Mouse (Mus musculus): ENCODE results near the gene Acp6. TPM values are rescaled to one million over a fixed set of nuclear protein-coding genes. Genes with fewer than 3 reads are reported as not detected.
"Not testable (repeated sequence)": the region's sequence is repeated elsewhere in the genome, so short reads cannot be mapped to it uniquely, and the experiment has no call there.

Gene Acp6
- polyA plus RNA-seq (2015; fragmentation: Nextera tagmentation; extraction: Ambion mirVana) = 17.9 and 24.8 TPM in 2 replicates

GRCm38 (mm10) chr3:97158611-97159508 lies at the start of gene Acp6:
TSS of gene Acp6 (plus strand) at chr3:97158777.
- under 1% methylated on average over 50 of the region's 54 CpGs for WGBS
- peaks cover 6% of the 10 kb centered on the region; the same call in 1 of the 2 replicates for H3K4me1 ChIP-seq (ENCODE audit: control insufficient read depth, insufficient read depth, low read length)
- H3K27ac ChIP-seq (ENCODE audit: low read length) = peak within 1 kb of the TSS; percentile 75
- H3K9me3 ChIP-seq (replicated peaks; ENCODE audit: control insufficient read depth, low read length, poor library complexity, severe bottlenecking) = no peaks in the 10 kb centered on the region
- ATAC-seq = peak; percentile 96
- peak within 1 kb of the TSS; percentile 71 for H3K9ac ChIP-seq (ENCODE audit: low read depth, low read length)
- no peaks in the 10 kb centered on the region for H3K27me3 ChIP-seq (ENCODE audit: control insufficient read depth, insufficient read depth, low read depth, low read length)
- peak within 1 kb of the TSS; percentile 72 for H3K4me3 ChIP-seq (ENCODE audit: low read depth, low read length)
- H3K4me2 ChIP-seq (ENCODE audit: low read length) = peak within 1 kb of the TSS; percentile 83
- H3K36me3 ChIP-seq (ENCODE audit: control insufficient read depth, insufficient read depth, low read length) = no peaks in the 10 kb centered on the region

GRCm38 (mm10) chr3:97117511-97117910 lies 41.1 kb upstream of the Acp6 start:
- H3K9me3 ChIP-seq (replicated peaks; ENCODE audit: control insufficient read depth, low read length, poor library complexity, severe bottlenecking) = 0 out of 2 replicates have a peak, but pooled peaks cover 2% of the 10 kb centered on the region
- no peaks in the 10 kb centered on the region for H3K36me3 ChIP-seq (ENCODE audit: control insufficient read depth, insufficient read depth, low read length)
- no peak overlapping the region for H3K4me2 ChIP-seq (ENCODE audit: low read length)
- H3K4me1 ChIP-seq (ENCODE audit: control insufficient read depth, insufficient read depth, low read length) = no peaks in the 10 kb centered on the region
- H3K4me3 ChIP-seq (ENCODE audit: low read depth, low read length) = no peak overlapping the region
- no peaks in the 10 kb centered on the region for H3K27me3 ChIP-seq (ENCODE audit: control insufficient read depth, insufficient read depth, low read depth, low read length)
- ATAC-seq = no peak
- no peak overlapping the region for H3K27ac ChIP-seq (ENCODE audit: low read length)
- 95% methylated on average over 6 of the region's 6 CpGs for WGBS
- no peak overlapping the region for H3K9ac ChIP-seq (ENCODE audit: low read depth, low read length)

GRCm38 (mm10) chr3:97118313-97118712 lies 40.3 kb upstream of the Acp6 start:
- Histone ChIP-seq H3K4me2 (ENCODE audit: low read length) (no peak overlapping the region), H3K4me3 (ENCODE audit: low read depth, low read length) (no peak overlapping the region), H3K4me1 (ENCODE audit: control insufficient read depth, insufficient read depth, low read length) (no peaks in the 10 kb centered on the region), H3K36me3 (ENCODE audit: control insufficient read depth, insufficient read depth, low read length) (no peaks in the 10 kb centered on the region), H3K27me3 (ENCODE audit: control insufficient read depth, insufficient read depth, low read depth, low read length) (no peaks in the 10 kb centered on the region), H3K9ac (ENCODE audit: low read depth, low read length) (no peak overlapping the region), H3K27ac (ENCODE audit: low read length) (no peak overlapping the region), H3K9me3 (replicated peaks; ENCODE audit: control insufficient read depth, low read length, poor library complexity, severe bottlenecking) (0 out of 2 replicates have a peak, but pooled peaks cover 2% of the 10 kb centered on the region)
- no peak for ATAC-seq
- WGBS = 58% methylated on average over 12 of the region's 12 CpGs

GRCm38 (mm10) chr3:97124193-97124592 lies 34.4 kb upstream of the Acp6 start:
- Histone ChIP-seq H3K27ac (ENCODE audit: low read length) (no peak overlapping the region), H3K9ac (ENCODE audit: low read depth, low read length) (no peak overlapping the region), H3K4me1 (ENCODE audit: control insufficient read depth, insufficient read depth, low read length) (no peaks in the 10 kb centered on the region), H3K4me2 (ENCODE audit: low read length) (no peak overlapping the region), H3K4me3 (ENCODE audit: low read depth, low read length) (no peak overlapping the region), H3K27me3 (ENCODE audit: control insufficient read depth, insufficient read depth, low read depth, low read length) (no peaks in the 10 kb centered on the region), H3K9me3 (replicated peaks; ENCODE audit: control insufficient read depth, low read length, poor library complexity, severe bottlenecking) (no peaks in the 10 kb centered on the region), H3K36me3 (ENCODE audit: control insufficient read depth, insufficient read depth, low read length) (no peaks in the 10 kb centered on the region)
- ATAC-seq = no peak
- WGBS = 64% methylated on average over 7 of the region's 7 CpGs

GRCm38 (mm10) chr3:97129410-97129809 lies 29.2 kb upstream of the Acp6 start:
- no peak overlapping the region for H3K9ac ChIP-seq (ENCODE audit: low read depth, low read length)
- H3K27ac ChIP-seq (ENCODE audit: low read length) = no peak overlapping the region
- no peak overlapping the region for H3K4me3 ChIP-seq (ENCODE audit: low read depth, low read length)
- H3K36me3 ChIP-seq (ENCODE audit: control insufficient read depth, insufficient read depth, low read length) = no peaks in the 10 kb centered on the region
- no peaks in the 10 kb centered on the region for H3K4me1 ChIP-seq (ENCODE audit: control insufficient read depth, insufficient read depth, low read length)
- WGBS = 82% methylated on average over 4 of the region's 4 CpGs
- no peak for ATAC-seq
- H3K27me3 ChIP-seq (ENCODE audit: control insufficient read depth, insufficient read depth, low read depth, low read length) = no peaks in the 10 kb centered on the region
- no peak overlapping the region for H3K4me2 ChIP-seq (ENCODE audit: low read length)
- H3K9me3 ChIP-seq (replicated peaks; ENCODE audit: control insufficient read depth, low read length, poor library complexity, severe bottlenecking) = no peaks in the 10 kb centered on the region; the same call in 1 of the 2 replicates

GRCm38 (mm10) chr3:97137666-97138065 lies 20.9 kb upstream of the Acp6 start:
- not testable (repeated sequence) for H3K9me3 ChIP-seq (replicated peaks; ENCODE audit: control insufficient read depth, low read length, poor library complexity, severe bottlenecking); H3K4me3 ChIP-seq (ENCODE audit: low read depth, low read length); H3K36me3 ChIP-seq (ENCODE audit: control insufficient read depth, insufficient read depth, low read length); ATAC-seq; H3K4me2 ChIP-seq (ENCODE audit: low read length); H3K27ac ChIP-seq (ENCODE audit: low read length); H3K4me1 ChIP-seq (ENCODE audit: control insufficient read depth, insufficient read depth, low read length); H3K27me3 ChIP-seq (ENCODE audit: control insufficient read depth, insufficient read depth, low read depth, low read length); H3K9ac ChIP-seq (ENCODE audit: low read depth, low read length)
- WGBS = 53% methylated on average over 1 of the region's 1 CpGs

- Histone ChIP-seq H3K4me2 (ENCODE audit: low read length) (no peak overlapping the region), H3K4me3 (ENCODE audit: low read depth, low read length) (no peak overlapping the region), H3K9ac (ENCODE audit: low read depth, low read length) (no peak overlapping the region), H3K36me3 (ENCODE audit: control insufficient read depth, insufficient read depth, low read length) (no peaks in the 10 kb centered on the region), H3K27me3 (ENCODE audit: control insufficient read depth, insufficient read depth, low read depth, low read length) (no peaks in the 10 kb centered on the region), H3K4me1 (ENCODE audit: control insufficient read depth, insufficient read depth, low read length) (no peaks in the 10 kb centered on the region), H3K9me3 (replicated peaks; ENCODE audit: control insufficient read depth, low read length, poor library complexity, severe bottlenecking) (no peaks in the 10 kb centered on the region), H3K27ac (ENCODE audit: low read length) (no peak overlapping the region)
- WGBS = 61% methylated on average over 2 of the region's 2 CpGs
- ATAC-seq = no peak
Measured at GRCm38 (mm10) chr3:97151092-97151491, 7.5 kb upstream of the Acp6 start.

GRCm38 (mm10) chr3:97156431-97156830 lies 2.1 kb upstream of the Acp6 start:
- Histone ChIP-seq H3K36me3 (ENCODE audit: control insufficient read depth, insufficient read depth, low read length) (no peaks in the 10 kb centered on the region), H3K9ac (ENCODE audit: low read depth, low read length) (no peak overlapping the region), H3K27me3 (ENCODE audit: control insufficient read depth, insufficient read depth, low read depth, low read length) (no peaks in the 10 kb centered on the region), H3K27ac (ENCODE audit: low read length) (no peak overlapping the region), H3K4me2 (ENCODE audit: low read length) (no peak overlapping the region), H3K4me3 (ENCODE audit: low read depth, low read length) (no peak overlapping the region), H3K9me3 (replicated peaks; ENCODE audit: control insufficient read depth, low read length, poor library complexity, severe bottlenecking) (no peaks in the 10 kb centered on the region), H3K4me1 (ENCODE audit: control insufficient read depth, insufficient read depth, low read length) (peaks cover 6% of the 10 kb centered on the region; the same call in 1 of the 2 replicates)
- WGBS = 92% methylated on average over 6 of the region's 6 CpGs
- no peak for ATAC-seq

GRCm38 (mm10) chr3:97157308-97157707 lies 1.3 kb upstream of the Acp6 start:
- H3K4me2 ChIP-seq (ENCODE audit: low read length) = no peak overlapping the region
- WGBS = 96% methylated on average over 1 of the region's 1 CpGs

More at GRCm38 (mm10) chr3:97157308-97157707, 1.3 kb upstream of the Acp6 start:
- Histone ChIP-seq H3K4me1 (ENCODE audit: control insufficient read depth, insufficient read depth, low read length) (peaks cover 6% of the 10 kb centered on the region; the same call in 1 of the 2 replicates), H3K27me3 (ENCODE audit: control insufficient read depth, insufficient read depth, low read depth, low read length) (no peaks in the 10 kb centered on the region), H3K27ac (ENCODE audit: low read length) (no peak overlapping the region), H3K9me3 (replicated peaks; ENCODE audit: control insufficient read depth, low read length, poor library complexity, severe bottlenecking) (no peaks in the 10 kb centered on the region), H3K36me3 (ENCODE audit: control insufficient read depth, insufficient read depth, low read length) (no peaks in the 10 kb centered on the region), H3K9ac (ENCODE audit: low read depth, low read length) (no peak overlapping the region), H3K4me3 (ENCODE audit: low read depth, low read length) (no peak overlapping the region)
- no peak for ATAC-seq
